9 mouse cellular contexts compared by ENCODE assay signal in the genomic region with DNA sequence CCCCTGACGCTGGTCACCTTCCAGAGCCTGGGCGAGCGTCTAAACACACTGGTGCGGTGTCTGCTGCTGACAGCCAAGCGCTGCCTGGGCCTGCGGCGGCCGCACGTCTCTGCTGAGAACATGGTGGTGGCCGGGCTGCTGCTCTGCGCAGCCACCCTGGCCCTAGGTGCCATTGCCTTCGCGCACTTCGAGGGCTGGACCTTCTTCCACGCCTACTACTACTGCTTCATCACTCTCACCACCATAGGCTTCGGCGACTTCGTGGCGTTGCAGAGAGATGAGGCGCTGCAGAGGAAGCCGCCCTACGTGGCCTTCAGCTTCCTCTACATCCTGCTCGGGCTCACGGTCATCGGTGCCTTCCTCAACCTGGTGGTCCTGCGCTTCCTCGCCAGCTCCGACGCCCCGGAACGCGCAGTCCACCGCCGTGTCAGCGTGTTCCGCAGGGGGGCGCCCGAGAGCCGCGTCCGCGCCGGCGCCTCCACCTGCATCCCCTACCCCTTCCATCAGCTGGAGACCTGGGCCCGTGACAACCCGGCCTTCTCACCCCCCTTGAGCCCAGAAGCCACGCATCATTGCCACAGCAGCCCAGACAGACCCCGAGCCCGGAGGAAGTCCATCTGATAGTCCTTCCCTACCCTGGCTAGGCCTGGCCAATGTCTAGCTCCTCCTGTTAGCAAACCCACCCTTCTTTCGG. TPM values are rescaled to one million over a fixed set of nuclear protein-coding genes. Genes with fewer than 3 reads are reported as not detected.
A peak's percentile ranks its signal among the peaks of the same experiment; 100 is the strongest.
DNase-seq lines count a peak whose midpoint lies in the region; ATAC-seq lines count a peak whose summit lies in the region.
"Had no signal": no experiment of that assay in that cellular context is flagged by ENCODE, and none has a peak within 500 bp of the region (broad histone marks: within the 10 kb centered on the region; RNA-seq: fewer than 3 reads in every experiment).

No protein-coding gene starts in this region.

- H3K9me3 ChIP-seq in lung, embryonic 15.5 days: no peaks in the 10 kb centered on the region
- no peaks in the 10 kb centered on the region for H3K9me3 ChIP-seq in embryonic facial prominence, embryonic 13.5 days
- H3K9me3 ChIP-seq in hindbrain, embryonic 11.5 days (ENCODE audit: control insufficient read depth, low read length): no peaks in the 10 kb centered on the region
- H3K9me3 ChIP-seq in limb, embryonic 10.5 days (replicated peaks): no peaks in the 10 kb centered on the region
- H3K9me3 ChIP-seq in neural tube, embryonic 12.5 days: no peaks in the 10 kb centered on the region
- H3K9me3 ChIP-seq: liver, embryonic 13.5 days had no signal

- H3K27ac ChIP-seq in lung, embryonic 15.5 days: no peak overlapping the region
- no peak overlapping the region for H3K27ac ChIP-seq in embryonic facial prominence, embryonic 13.5 days
- H3K27ac ChIP-seq in hindbrain, embryonic 11.5 days (ENCODE audit: low read depth, low read length): no peak overlapping the region
- H3K27ac ChIP-seq in limb, embryonic 10.5 days: no peak overlapping the region
- H3K27ac ChIP-seq in neural tube, embryonic 12.5 days: no peak overlapping the region
- H3K27ac ChIP-seq: liver, embryonic 13.5 days had no signal

- 11% methylated on average over 49 of the region's 50 CpGs for WGBS in lung, embryonic 15.5 days
- 15% methylated on average over 50 of the region's 50 CpGs for whole genome bisulfite sequencing in embryonic facial prominence, embryonic 13.5 days
- WGBS in hindbrain, embryonic 11.5 days: 20% methylated on average over 50 of the region's 50 CpGs
- 16% methylated on average over 50 of the region's 50 CpGs for WGBS in limb, embryonic 10.5 days
- WGBS in neural tube, embryonic 12.5 days: 17% methylated on average over 50 of the region's 50 CpGs

- 0 out of 2 replicates have a peak, but pooled peaks cover 12% of the 10 kb centered on the region for H3K4me1 ChIP-seq in lung, embryonic 15.5 days
- peaks cover 10% of the 10 kb centered on the region for H3K4me1 ChIP-seq in embryonic facial prominence, embryonic 13.5 days
- H3K4me1 ChIP-seq in hindbrain, embryonic 11.5 days (replicated peaks; ENCODE audit: control insufficient read depth, insufficient read depth, low read length): peaks cover 4% of the 10 kb centered on the region; the same call in 1 of the 2 replicates
- H3K4me1 ChIP-seq in limb, embryonic 10.5 days: peaks cover 18% of the 10 kb centered on the region
- H3K4me1 ChIP-seq in neural tube, embryonic 12.5 days: no peaks in the 10 kb centered on the region
- H3K4me1 ChIP-seq: liver, embryonic 13.5 days had no signal

- no peak overlapping the region for H3K4me3 ChIP-seq in lung, embryonic 15.5 days
- H3K4me3 ChIP-seq in embryonic facial prominence, embryonic 13.5 days: 0 out of 2 replicates have a peak overlapping the region, but pooled peaks have one; percentile 3
- no peak overlapping the region for H3K4me3 ChIP-seq in hindbrain, embryonic 11.5 days (ENCODE audit: low read depth, low read length)
- H3K4me3 ChIP-seq in limb, embryonic 10.5 days: peak overlapping the region; percentile 22; the same call in 1 of the 2 replicates
- peak overlapping the region; percentile 1; the same call in 1 of the 2 replicates for H3K4me3 ChIP-seq in neural tube, embryonic 12.5 days
- H3K4me3 ChIP-seq: liver, embryonic 13.5 days had no signal

- no peak overlapping the region for H3K9ac ChIP-seq in lung, embryonic 15.5 days
- no peak overlapping the region for H3K9ac ChIP-seq in embryonic facial prominence, embryonic 13.5 days
- no peak overlapping the region for H3K9ac ChIP-seq in hindbrain, embryonic 11.5 days (ENCODE audit: low read depth, low read length)
- no peak overlapping the region for H3K9ac ChIP-seq in neural tube, embryonic 12.5 days
- H3K9ac ChIP-seq: liver, embryonic 13.5 days had no signal

- no peak for DNase-seq in lung, postnatal 25 days (ENCODE audit: low spot score)
- DNase-seq in adrenal gland, postnatal 36 days: peak; percentile 54 to 74
- DNase-seq in hindbrain, embryonic 11.5 days (ENCODE audit: low spot score): peak; percentile 81
- DNase-seq in limb, embryonic 10.5 days (ENCODE audit: low spot score): peak; percentile 82
- DNase-seq: liver, embryonic 13.5 days had no signal

- ATAC-seq in lung, embryonic 15.5 days (ENCODE audit: borderline replicate concordance, extremely low read depth, low FRiP score, low TSS enrichment): peak; percentile 25; the same call in 1 of the 2 replicates
- ATAC-seq in embryonic facial prominence, embryonic 13.5 days (ENCODE audit: insufficient number of reproducible peaks, insufficient read depth, low FRiP score, low TSS enrichment, low read depth): 0 out of 2 replicates have a peak, but pooled peaks have one; percentile 57
- peak; percentile 68; the same call in 1 of the 2 replicates for ATAC-seq in hindbrain, embryonic 11.5 days (ENCODE audit: low FRiP score)
- peak; percentile 53; the same call in 1 of the 2 replicates for ATAC-seq in neural tube, embryonic 12.5 days (ENCODE audit: low FRiP score, low read depth)
- ATAC-seq in inflammation-experienced regulatory T-cells, adult 6 months: no peak

- peak overlapping the region; percentile 34; the same call in 1 of the 2 replicates for H3K4me2 ChIP-seq in lung, embryonic 15.5 days
- H3K4me2 ChIP-seq in embryonic facial prominence, embryonic 13.5 days: peak overlapping the region; percentile 36
- H3K4me2 ChIP-seq in hindbrain, embryonic 11.5 days (replicated peaks; ENCODE audit: low read depth, low read length): no peak overlapping the region
- peak overlapping the region; percentile 48 for H3K4me2 ChIP-seq in neural tube, embryonic 12.5 days (replicated peaks)
- H3K4me2 ChIP-seq: liver, embryonic 13.5 days had no signal

- no peaks in the 10 kb centered on the region for H3K36me3 ChIP-seq in lung, embryonic 15.5 days
- no peaks in the 10 kb centered on the region for H3K36me3 ChIP-seq in embryonic facial prominence, embryonic 13.5 days
- H3K36me3 ChIP-seq in hindbrain, embryonic 11.5 days (ENCODE audit: control insufficient read depth, insufficient read depth, low read length): no peaks in the 10 kb centered on the region
- H3K36me3 ChIP-seq in limb, embryonic 10.5 days: no peaks in the 10 kb centered on the region
- H3K36me3 ChIP-seq in neural tube, embryonic 12.5 days: no peaks in the 10 kb centered on the region
- H3K36me3 ChIP-seq: liver, embryonic 13.5 days had no signal

- peaks cover 62% of the 10 kb centered on the region for H3K27me3 ChIP-seq in lung, embryonic 15.5 days
- H3K27me3 ChIP-seq in embryonic facial prominence, embryonic 13.5 days: peaks cover 81% of the 10 kb centered on the region
- peaks cover 43% of the 10 kb centered on the region for H3K27me3 ChIP-seq in hindbrain, embryonic 11.5 days (ENCODE audit: control insufficient read depth, insufficient read depth, low read length)
- peaks cover 100% of the 10 kb centered on the region for H3K27me3 ChIP-seq in limb, embryonic 10.5 days (ENCODE audit: low read depth, poor library complexity, severe bottlenecking)
- peaks cover 55% of the 10 kb centered on the region for H3K27me3 ChIP-seq in neural tube, embryonic 12.5 days (replicated peaks)

RNA-seq across cellular contexts. Expression of gene Kcnk15, which starts 5.0 kb away (rescaled TPM):
- polyA plus RNA-seq in lung, embryonic 15.5 days (2015; fragmentation: Nextera tagmentation; extraction: Ambion mirVana): not detected in 2 replicates
- total RNA-seq in adrenal gland, postnatal 36 days (2021): not detected
- not detected in 2 replicates for polyA plus RNA-seq in embryonic facial prominence, embryonic 13.5 days (2015; fragmentation: Nextera tagmentation; extraction: Ambion mirVana)
- polyA plus RNA-seq in hindbrain, embryonic 11.5 days (2014; fragmentation: Nextera tagmentation; extraction: Ambion mirVana): not detected in 2 replicates
- polyA plus RNA-seq in limb, embryonic 10.5 days (2016; fragmentation: Nextera tagmentation; extraction: Ambion mirVana): not detected in 2 replicates
- polyA plus RNA-seq in neural tube, embryonic 12.5 days (2016; fragmentation: Nextera tagmentation; extraction: Ambion mirVana): 0.10 TPM in 1 of 2 replicates, not detected in the other
- not detected for polyA plus RNA-seq in inflammation-experienced regulatory T-cells, adult 6 months (2017; shearing (Covaris generic))
- polyA plus RNA-seq: liver, embryonic 13.5 days had no signal

RNA-seq across cellular contexts. Expression of gene Ccn5, which starts 37.7 kb away (rescaled TPM):
- polyA plus RNA-seq in lung, embryonic 15.5 days (2015; fragmentation: Nextera tagmentation; extraction: Ambion mirVana): 1.8 and 1.9 TPM in 2 replicates
- under 1 TPM in 1 of 2 experiments, not detected in 1; 0.63 TPM for total RNA-seq in adrenal gland, postnatal 36 days (2021)
- 0.24 and 0.34 TPM in 2 replicates for polyA plus RNA-seq in embryonic facial prominence, embryonic 13.5 days (2015; fragmentation: Nextera tagmentation; extraction: Ambion mirVana)
- 0.17 and 0.19 TPM in 2 replicates for polyA plus RNA-seq in hindbrain, embryonic 11.5 days (2014; fragmentation: Nextera tagmentation; extraction: Ambion mirVana)
- polyA plus RNA-seq in limb, embryonic 10.5 days (2016; fragmentation: Nextera tagmentation; extraction: Ambion mirVana): 0.25 and 0.61 TPM in 2 replicates
- polyA plus RNA-seq in neural tube, embryonic 12.5 days (2016; fragmentation: Nextera tagmentation; extraction: Ambion mirVana): 0.14 and 0.41 TPM in 2 replicates
- not detected for polyA plus RNA-seq in inflammation-experienced regulatory T-cells, adult 6 months (2017; shearing (Covaris generic))

Comparison
In these comparisons a context has a peak if more than half of its experiments do, and no peak if none do; other contexts are left out.
1. H3K4me3 ChIP-seq: peak in embryonic facial prominence, embryonic 13.5 days (single experiment), limb, embryonic 10.5 days (single experiment) and neural tube, embryonic 12.5 days (single experiment); none in lung, embryonic 15.5 days (single experiment) and hindbrain, embryonic 11.5 days (single experiment).